Mouse (Mus musculus) MEL (cell line): Measurements from ENCODE around the gene Dvl2. TPM values are rescaled to one million over a fixed set of nuclear protein-coding genes. Genes with fewer than 3 reads are reported as not detected.

ENCODE experiments used
- polyA plus RNA-seq, 2 experiments: library from polyadenylated mRNA; stranded (reverse) in 1 of 2; unstranded in 1 of 2; fragments of >175 nt in 1 of 2; fragments of >200 nt in 1 of 2; gene quantifications; 2 replicates each; pipeline versions ENCODE4 v1.2.1 to v1.2.4; 2012; ENCODE audit warnings: low replicate concordance in 2 of 2, low read depth in 1 of 2; ENCODE audit not compliant: insufficient read length in 2 of 2, insufficient read depth in 1 of 2, missing spikeins in 1 of 2
- total RNA-seq: library from RNA; depleted of rRNA; stranded (reverse); fragments of 300-350 nt; gene quantifications from 2 replicates; pipeline ENCODE4 v1.2.3, GENCODE M21; 2012; rRNA removed

Gene Dvl2
- total and polyA plus RNA-seq, 3 experiments, result 38.5 to 40.1 TPM; not detected in 1

Other genes starting within 250 kb of the Dvl2 start
Only the 30 nearest of the 39 such genes appear.
- gene Chrnb1, start 204.7 kb upstream of the Dvl2 start, total RNA-seq, result 0.31 and 0.33 TPM in 2 replicates
- gene Chrnb1, start 204.7 kb upstream of the Dvl2 start, polyA plus RNA-seq, result 1 to 10 TPM in 1 of 2 experiments, not detected in 1; 1.6 TPM
- gene Fgf11, start 198.7 kb upstream of the Dvl2 start, total RNA-seq, result 4.8 and 5.1 TPM in 2 replicates
- gene Fgf11, start 198.7 kb upstream of the Dvl2 start, polyA plus RNA-seq, result 10 to 100 TPM in 1 of 2 experiments, not detected in 1; 26.8 TPM
- 0.29 and 0.31 TPM in 2 replicates for gene Tmem102, start 195.0 kb upstream of the Dvl2 start, total RNA-seq
- gene Tmem102, start 195.0 kb upstream of the Dvl2 start, polyA plus RNA-seq, result 1 to 10 TPM in 1 of 2 experiments, not detected in 1; 2.4 TPM
- gene Gm39566, start 185.3 kb upstream of the Dvl2 start, total RNA-seq, result 0.04 TPM in 1 of 2 replicates, not detected in the other
- gene Gm39566, start 185.3 kb upstream of the Dvl2 start, polyA plus RNA-seq, result not detected
- not detected in 2 replicates for gene Spem2, start 182.1 kb upstream of the Dvl2 start, total RNA-seq
- gene Spem2, start 182.1 kb upstream of the Dvl2 start, polyA plus RNA-seq, result not detected
- 0.19 TPM in 1 of 2 replicates, not detected in the other for gene Spem1, start 178.4 kb upstream of the Dvl2 start, total RNA-seq
- gene Spem1, start 178.4 kb upstream of the Dvl2 start, polyA plus RNA-seq, result under 1 TPM in 1 of 2 experiments, not detected in 1; 0.15 TPM
- gene Nlgn2, start 162.8 kb upstream of the Dvl2 start, total RNA-seq, result 20.3 and 20.9 TPM in 2 replicates
- 10 to 100 TPM; 29.8 to 43.3 TPM for gene Nlgn2, start 162.8 kb upstream of the Dvl2 start, polyA plus RNA-seq
- 176 and 190 TPM in 2 replicates for gene Tmem256, start 162.1 kb upstream of the Dvl2 start, total RNA-seq
- gene Tmem256, start 162.1 kb upstream of the Dvl2 start, polyA plus RNA-seq, result 100 to 1,000 TPM in 1 of 2 experiments, not detected in 1; 181 TPM
- gene Plscr3, start 154.2 kb upstream of the Dvl2 start, total RNA-seq, result 3.8 and 4.6 TPM in 2 replicates
- gene Plscr3, start 154.2 kb upstream of the Dvl2 start, polyA plus RNA-seq, result 10 to 100 TPM in 1 of 2 experiments, not detected in 1; 26.0 TPM
- 0.13 and 0.35 TPM in 2 replicates for gene Tnk1, start 141.9 kb upstream of the Dvl2 start, total RNA-seq
- under 1 TPM in 1 of 2 experiments, not detected in 1; 0.25 TPM for gene Tnk1, start 141.9 kb upstream of the Dvl2 start, polyA plus RNA-seq
- gene Tmem95, start 122.6 kb upstream of the Dvl2 start, total RNA-seq, result not detected in 2 replicates
- gene Tmem95, start 122.6 kb upstream of the Dvl2 start, polyA plus RNA-seq, result not detected
- 0.19 and 0.26 TPM in 2 replicates for gene Kctd11, start 119.2 kb upstream of the Dvl2 start, total RNA-seq
- under 1 TPM in 1 of 2 experiments, not detected in 1; 0.49 TPM for gene Kctd11, start 119.2 kb upstream of the Dvl2 start, polyA plus RNA-seq
- 20.7 and 33.4 TPM in 2 replicates for gene Acap1, start 105.1 kb upstream of the Dvl2 start, total RNA-seq
- gene Acap1, start 105.1 kb upstream of the Dvl2 start, polyA plus RNA-seq, result 10 to 100 TPM in 1 of 2 experiments, not detected in 1; 42.2 TPM
- gene 2810408A11Rik, start 99.6 kb upstream of the Dvl2 start, total RNA-seq, result 0.69 and 0.81 TPM in 2 replicates
- gene 2810408A11Rik, start 99.6 kb upstream of the Dvl2 start, polyA plus RNA-seq, result 1 to 10 TPM in 1 of 2 experiments, not detected in 1; 1.3 TPM
- gene Neurl4, start 99.5 kb upstream of the Dvl2 start, total RNA-seq, result 47.3 and 58.0 TPM in 2 replicates
- 10 to 100 TPM in 1 of 2 experiments, not detected in 1; 50.9 TPM for gene Neurl4, start 99.5 kb upstream of the Dvl2 start, polyA plus RNA-seq
- 64.5 and 78.0 TPM in 2 replicates for gene Gps2, start 86.7 kb upstream of the Dvl2 start, total RNA-seq
- gene Gps2, start 86.7 kb upstream of the Dvl2 start, polyA plus RNA-seq, result 100 to 1,000 TPM in 1 of 2 experiments, not detected in 1; 113 TPM
- gene Eif5a, start 78.6 kb upstream of the Dvl2 start, total RNA-seq, result 1,428 and 1,539 TPM in 2 replicates
- gene Eif5a, start 78.6 kb upstream of the Dvl2 start, polyA plus RNA-seq, result 1,000 to 10,000 TPM; 1,272 to 3,185 TPM
- gene Ybx2, start 64.8 kb upstream of the Dvl2 start, total RNA-seq, result 0.33 and 0.50 TPM in 2 replicates
- gene Ybx2, start 64.8 kb upstream of the Dvl2 start, polyA plus RNA-seq, result under 1 TPM in 1 of 2 experiments, not detected in 1; 0.92 TPM
- gene Slc2a4, start 52.4 kb upstream of the Dvl2 start, total RNA-seq, result 0.12 TPM in 1 of 2 replicates, not detected in the other
- under 1 TPM in 1 of 2 experiments, not detected in 1; 0.19 TPM for gene Slc2a4, start 52.4 kb upstream of the Dvl2 start, polyA plus RNA-seq
- 0.26 and 0.31 TPM in 2 replicates for gene Cldn7, start 35.8 kb upstream of the Dvl2 start, total RNA-seq
- under 1 TPM in 1 of 2 experiments, not detected in 1; 0.36 TPM for gene Cldn7, start 35.8 kb upstream of the Dvl2 start, polyA plus RNA-seq
- 47.3 and 49.6 TPM in 2 replicates for gene Ctdnep1, start 19.4 kb upstream of the Dvl2 start, total RNA-seq
- 100 to 1,000 TPM in 1 of 2 experiments, not detected in 1; 133 TPM for gene Ctdnep1, start 19.4 kb upstream of the Dvl2 start, polyA plus RNA-seq
- gene Elp5, start 18.1 kb upstream of the Dvl2 start, total RNA-seq, result 170 and 189 TPM in 2 replicates
- 100 to 1,000 TPM in 1 of 2 experiments, not detected in 1; 222 TPM for gene Elp5, start 18.1 kb upstream of the Dvl2 start, polyA plus RNA-seq
- 105 and 132 TPM in 2 replicates for gene Gabarap, start 9.5 kb upstream of the Dvl2 start, total RNA-seq
- gene Gabarap, start 9.5 kb upstream of the Dvl2 start, polyA plus RNA-seq, result 100 to 1,000 TPM in 1 of 2 experiments, not detected in 1; 241 TPM
- 88.2 and 112 TPM in 2 replicates for gene Phf23, start 4.8 kb upstream of the Dvl2 start, total RNA-seq
- gene Phf23, start 4.8 kb upstream of the Dvl2 start, polyA plus RNA-seq, result 100 to 1,000 TPM in 1 of 2 experiments, not detected in 1; 108 TPM
- gene Acadvl, start 14.8 kb downstream of the Dvl2 start, total RNA-seq, result 123 and 140 TPM in 2 replicates
- gene Acadvl, start 14.8 kb downstream of the Dvl2 start, polyA plus RNA-seq, result 10 to 100 TPM in 1 of 2 experiments, not detected in 1; 92.5 TPM
- 6.5 and 7.9 TPM in 2 replicates for gene Dlg4, start 16.3 kb downstream of the Dvl2 start, total RNA-seq
- 10 to 100 TPM in 1 of 2 experiments, not detected in 1; 24.7 TPM for gene Dlg4, start 16.3 kb downstream of the Dvl2 start, polyA plus RNA-seq
- gene Asgr1, start 53.5 kb downstream of the Dvl2 start, total RNA-seq, result 0.13 TPM in 1 of 2 replicates, not detected in the other
- under 1 TPM in 1 of 2 experiments, not detected in 1; 0.31 TPM for gene Asgr1, start 53.5 kb downstream of the Dvl2 start, polyA plus RNA-seq
- not detected in 2 replicates for gene Asgr2, start 92.0 kb downstream of the Dvl2 start, total RNA-seq
- not detected for gene Asgr2, start 92.0 kb downstream of the Dvl2 start, polyA plus RNA-seq
- gene Mgl2, start 129.7 kb downstream of the Dvl2 start, total RNA-seq, result 0.12 TPM in 1 of 2 replicates, not detected in the other
- under 1 TPM in 1 of 2 experiments, not detected in 1; 0.06 TPM for gene Mgl2, start 129.7 kb downstream of the Dvl2 start, polyA plus RNA-seq
- gene Clec10a, start 155.6 kb downstream of the Dvl2 start, total RNA-seq, result 5.0 and 8.4 TPM in 2 replicates
- gene Clec10a, start 155.6 kb downstream of the Dvl2 start, polyA plus RNA-seq, result 10 to 100 TPM in 1 of 2 experiments, not detected in 1; 10.8 TPM